Mouse (Mus musculus): ENCODE measurements around the gene Slc6a17. TPM values are rescaled to one million over a fixed set of nuclear protein-coding genes. Genes with fewer than 3 reads are reported as not detected.

Gene Slc6a17
- polyA plus RNA-seq, 1 experiment, result 0.42 TPM

- TF ChIP-seq EP300 (IDR thresholded peaks at IDR 0.05; ENCODE audit: insufficient read depth, low read depth, low read length) (no peak), CTCF (IDR thresholded peaks at IDR 0.05; ENCODE audit: low read depth, low read length) (no peak), POLR2A (IDR thresholded peaks at IDR 0.05; ENCODE audit: insufficient read depth, low read length) (no peak)
- H3K9me3 ChIP-seq (replicated peaks; ENCODE audit: control insufficient read depth, insufficient read depth, low read length, poor library complexity, severe bottlenecking), result no peaks in the 10 kb centered on the region
- H3K36me3 ChIP-seq (ENCODE audit: control insufficient read depth, insufficient read depth, low read length, poor library complexity, severe bottlenecking), result no peaks in the 10 kb centered on the region
- no peaks in the 10 kb centered on the region for H3K27me3 ChIP-seq (ENCODE audit: control insufficient read depth, insufficient read depth, low read length, poor library complexity, severe bottlenecking)
- no peak overlapping the region for H3K4me3 ChIP-seq (ENCODE audit: low read depth, low read length)
- no peaks in the 10 kb centered on the region for H3K4me1 ChIP-seq (ENCODE audit: control insufficient read depth, insufficient read depth, low read length)
- H3K27ac ChIP-seq (ENCODE audit: insufficient read depth, low read length), result no peak overlapping the region
- H3K9ac ChIP-seq (ENCODE audit: low read depth, poor library complexity, severe bottlenecking), result no peak overlapping the region
These were observed 40.9 kb upstream of the Slc6a17 start for GRCm38 (mm10) chr3:107558740-107559139.

GRCm38 (mm10) chr3:107554842-107555241 is 37.0 kb upstream of the Slc6a17 start, which contains the start of gene Ubl4b:
TSS of gene Ubl4b (minus strand) at chr3:107555073.
- no peak within 1 kb of the TSS for H3K27ac ChIP-seq (ENCODE audit: insufficient read depth, low read length)
- no peak for TF ChIP-seq CTCF (IDR thresholded peaks at IDR 0.05; ENCODE audit: low read depth, low read length)
- no peak for TF ChIP-seq POLR2A (IDR thresholded peaks at IDR 0.05; ENCODE audit: insufficient read depth, low read length)
- TF ChIP-seq EP300 (IDR thresholded peaks at IDR 0.05; ENCODE audit: insufficient read depth, low read depth, low read length), result no peak
- no peak within 1 kb of the TSS for H3K4me3 ChIP-seq (ENCODE audit: low read depth, low read length)
- no peak within 1 kb of the TSS for H3K9ac ChIP-seq (ENCODE audit: low read depth, poor library complexity, severe bottlenecking)
- H3K27me3 ChIP-seq (ENCODE audit: control insufficient read depth, insufficient read depth, low read length, poor library complexity, severe bottlenecking), result no peaks in the 10 kb centered on the region
- H3K36me3 ChIP-seq (ENCODE audit: control insufficient read depth, insufficient read depth, low read length, poor library complexity, severe bottlenecking), result no peaks in the 10 kb centered on the region
- no peaks in the 10 kb centered on the region for H3K9me3 ChIP-seq (replicated peaks; ENCODE audit: control insufficient read depth, insufficient read depth, low read length, poor library complexity, severe bottlenecking)
- H3K4me1 ChIP-seq (ENCODE audit: control insufficient read depth, insufficient read depth, low read length), result no peaks in the 10 kb centered on the region

GRCm38 (mm10) chr3:107550409-107551049 is 32.7 kb upstream of the Slc6a17 start:
- Histone ChIP-seq H3K27ac (ENCODE audit: insufficient read depth, low read length) (no peak overlapping the region), H3K27me3 (ENCODE audit: control insufficient read depth, insufficient read depth, low read length, poor library complexity, severe bottlenecking) (no peaks in the 10 kb centered on the region), H3K9ac (ENCODE audit: low read depth, poor library complexity, severe bottlenecking) (no peak overlapping the region), H3K9me3 (replicated peaks; ENCODE audit: control insufficient read depth, insufficient read depth, low read length, poor library complexity, severe bottlenecking) (no peaks in the 10 kb centered on the region), H3K4me3 (ENCODE audit: low read depth, low read length) (no peak overlapping the region), H3K4me1 (ENCODE audit: control insufficient read depth, insufficient read depth, low read length) (no peaks in the 10 kb centered on the region), H3K36me3 (ENCODE audit: control insufficient read depth, insufficient read depth, low read length, poor library complexity, severe bottlenecking) (no peaks in the 10 kb centered on the region)
- no peak for TF ChIP-seq POLR2A (IDR thresholded peaks at IDR 0.05; ENCODE audit: insufficient read depth, low read length)
- TF ChIP-seq EP300 (IDR thresholded peaks at IDR 0.05; ENCODE audit: insufficient read depth, low read depth, low read length), result no peak
- TF ChIP-seq CTCF (IDR thresholded peaks at IDR 0.05; ENCODE audit: low read depth, low read length), result peak; percentile 88

- H3K27me3 ChIP-seq (ENCODE audit: control insufficient read depth, insufficient read depth, low read length, poor library complexity, severe bottlenecking), result no peaks in the 10 kb centered on the region
- no peaks in the 10 kb centered on the region for H3K4me1 ChIP-seq (ENCODE audit: control insufficient read depth, insufficient read depth, low read length)
- H3K4me3 ChIP-seq (ENCODE audit: low read depth, low read length), result no peak overlapping the region
- no peak overlapping the region for H3K9ac ChIP-seq (ENCODE audit: low read depth, poor library complexity, severe bottlenecking)
- TF ChIP-seq POLR2A (IDR thresholded peaks at IDR 0.05; ENCODE audit: insufficient read depth, low read length) (no peak), EP300 (IDR thresholded peaks at IDR 0.05; ENCODE audit: insufficient read depth, low read depth, low read length) (no peak), CTCF (IDR thresholded peaks at IDR 0.05; ENCODE audit: low read depth, low read length) (no peak)
- H3K36me3 ChIP-seq (ENCODE audit: control insufficient read depth, insufficient read depth, low read length, poor library complexity, severe bottlenecking), result no peaks in the 10 kb centered on the region
- H3K27ac ChIP-seq (ENCODE audit: insufficient read depth, low read length), result no peak overlapping the region
- no peaks in the 10 kb centered on the region for H3K9me3 ChIP-seq (replicated peaks; ENCODE audit: control insufficient read depth, insufficient read depth, low read length, poor library complexity, severe bottlenecking)
These were observed 29.1 kb upstream of the Slc6a17 start for GRCm38 (mm10) chr3:107546956-107547355.

GRCm38 (mm10) chr3:107545716-107546412 is 28.0 kb upstream of the Slc6a17 start:
- Histone ChIP-seq H3K4me1 (ENCODE audit: control insufficient read depth, insufficient read depth, low read length) (no peaks in the 10 kb centered on the region), H3K9me3 (replicated peaks; ENCODE audit: control insufficient read depth, insufficient read depth, low read length, poor library complexity, severe bottlenecking) (no peaks in the 10 kb centered on the region), H3K27me3 (ENCODE audit: control insufficient read depth, insufficient read depth, low read length, poor library complexity, severe bottlenecking) (no peaks in the 10 kb centered on the region), H3K4me3 (ENCODE audit: low read depth, low read length) (no peak overlapping the region), H3K36me3 (ENCODE audit: control insufficient read depth, insufficient read depth, low read length, poor library complexity, severe bottlenecking) (no peaks in the 10 kb centered on the region), H3K9ac (ENCODE audit: low read depth, poor library complexity, severe bottlenecking) (no peak overlapping the region), H3K27ac (ENCODE audit: insufficient read depth, low read length) (no peak overlapping the region)
- TF ChIP-seq CTCF (IDR thresholded peaks at IDR 0.05; ENCODE audit: low read depth, low read length) (no peak), EP300 (IDR thresholded peaks at IDR 0.05; ENCODE audit: insufficient read depth, low read depth, low read length) (no peak), POLR2A (IDR thresholded peaks at IDR 0.05; ENCODE audit: insufficient read depth, low read length) (no peak)

- H3K4me3 ChIP-seq (ENCODE audit: low read depth, low read length), result no peak overlapping the region
- H3K27ac ChIP-seq (ENCODE audit: insufficient read depth, low read length), result no peak overlapping the region
- H3K9me3 ChIP-seq (replicated peaks; ENCODE audit: control insufficient read depth, insufficient read depth, low read length, poor library complexity, severe bottlenecking), result no peaks in the 10 kb centered on the region
- H3K9ac ChIP-seq (ENCODE audit: low read depth, poor library complexity, severe bottlenecking), result no peak overlapping the region
- H3K4me1 ChIP-seq (ENCODE audit: control insufficient read depth, insufficient read depth, low read length), result no peaks in the 10 kb centered on the region
- TF ChIP-seq EP300 (IDR thresholded peaks at IDR 0.05; ENCODE audit: insufficient read depth, low read depth, low read length) (no peak), POLR2A (IDR thresholded peaks at IDR 0.05; ENCODE audit: insufficient read depth, low read length) (no peak), CTCF (IDR thresholded peaks at IDR 0.05; ENCODE audit: low read depth, low read length) (no peak)
- H3K27me3 ChIP-seq (ENCODE audit: control insufficient read depth, insufficient read depth, low read length, poor library complexity, severe bottlenecking), result no peaks in the 10 kb centered on the region
- H3K36me3 ChIP-seq (ENCODE audit: control insufficient read depth, insufficient read depth, low read length, poor library complexity, severe bottlenecking), result no peaks in the 10 kb centered on the region
These were observed 27.5 kb upstream of the Slc6a17 start for GRCm38 (mm10) chr3:107545278-107545677.
